Mouse (Mus musculus) kidney, postnatal 0 days (tissue): ENCODE measurements around the gene Tnfrsf12a. TPM values are rescaled to one million over a fixed set of nuclear protein-coding genes. Genes with fewer than 3 reads are reported as not detected.
A peak's percentile ranks its signal among the peaks of the same experiment; 100 is the strongest.

Experiments
- ATAC-seq: fragments of 200-750 bp; cut with Nextera tagmentation; replicated peaks from 2 replicates; pipeline ENCODE4 v1.8.0; 2017; ENCODE audit warnings: low read depth, moderate number of reproducible peaks, moderate TSS enrichment, moderate library complexity; ENCODE audit not compliant: low FRiP score
- DNase-seq: peaks from one replicate; pipeline ENCODE4 v3.0.0-alpha.2; 2016; ENCODE audit warnings: low spot score
- H3K27ac ChIP-seq: fragments of 300-500 bp; sonication (generic); 2 replicates; pipeline ENCODE4 v1.5.1; 2014; ENCODE audit warnings: mild to moderate bottlenecking
- H3K27me3 ChIP-seq: fragments of 300-500 bp; sonication (generic); 2 replicates; pipeline ENCODE4 v1.6.1; 2014; ENCODE audit warnings: low read length, mixed read lengths; ENCODE audit not compliant: insufficient read depth
- H3K36me3 ChIP-seq: fragments of 300-500 bp; sonication (generic); 2 replicates; pipeline ENCODE4 v1.6.1; 2014; ENCODE audit warnings: low read length, mixed read lengths; ENCODE audit not compliant: insufficient read depth
- H3K4me1 ChIP-seq: fragments of 300-500 bp; sonication (generic); replicated peaks from 2 replicates; pipeline ENCODE4 v1.6.1; 2014; ENCODE audit warnings: antibody characterized with exemption, low read length, mixed read lengths; ENCODE audit not compliant: insufficient read depth
- H3K4me2 ChIP-seq: fragments of 300-500 bp; sonication (generic); 2 replicates; pipeline ENCODE4 v1.6.1; 2014; ENCODE audit warnings: mild to moderate bottlenecking, low read length, moderate library complexity, mixed read lengths
- H3K4me3 ChIP-seq: fragments of 300-500 bp; sonication (generic); replicated peaks from 2 replicates; pipeline ENCODE4 v1.5.1; 2014; ENCODE audit warnings: low read depth, low read length
- H3K9ac ChIP-seq: fragments of 300-500 bp; sonication (generic); 2 replicates; pipeline ENCODE4 v1.6.1; 2014; ENCODE audit warnings: low read depth, low read length
- H3K9me3 ChIP-seq: fragments of 300-500 bp; sonication (generic); replicated peaks from 2 replicates; pipeline ENCODE4 v1.6.1; 2016; ENCODE audit warnings: low read length, inconsistent platforms, mixed read lengths
- CTCF ChIP-seq: IDR thresholded peaks from 2 replicates; pipeline ENCODE4 v1.5.1; 2016; ENCODE audit warnings: antibody characterized with exemption, low read depth, mild to moderate bottlenecking, moderate library complexity
- WGBS: fragments of 180-500 bp; shearing (Covaris S2); extraction: QIAGEN DNeasy Blood & Tissue Kit; methylation state at CpG from one replicate; pipeline ENCODE4 v1.1.7; 2014; 5-methylcytosine and 5-hydroxymethylcytosine counted together
- polyA plus RNA-seq: library from polyadenylated mRNA; unstranded; fragments of >200 nt; fragmentation: Nextera tagmentation; extraction: Ambion mirVana; gene quantifications from 2 replicates; pipeline ENCODE4 v1.2.1, GENCODE M21; 2015

Gene Tnfrsf12a
- polyA plus RNA-seq, 1 experiment from 2014 or later, result 47.0 TPM

- Histone ChIP-seq H3K27me3 (peaks cover 10% of the 10 kb centered on the region; the same call in 1 of the 2 replicates), H3K4me1 (peaks cover 10% of the 10 kb centered on the region; the same call in 1 of the 2 replicates), H3K4me3 (peak overlapping the region; percentile 33; the same call in 1 of the 2 replicates)
Measured at GRCm38 (mm10) chr17:23682530-23682929, 5.3 kb upstream of the Tnfrsf12a start.

GRCm38 (mm10) chr17:23682092-23682491 lies 4.8 kb upstream of the Tnfrsf12a start:
- DNase-seq (no peak), ATAC-seq (peak; percentile 60)
- Histone ChIP-seq H3K4me2 (peak overlapping the region; percentile 54), H3K27me3 (peaks cover 10% of the 10 kb centered on the region; the same call in 1 of the 2 replicates), H3K27ac (peak overlapping the region; percentile 84), H3K4me3 (no peak overlapping the region), H3K9ac (no peak overlapping the region), H3K4me1 (peaks cover 10% of the 10 kb centered on the region; the same call in 1 of the 2 replicates), H3K9me3 (no peaks in the 10 kb centered on the region), H3K36me3 (no peaks in the 10 kb centered on the region)
- WGBS, result 25% methylated on average over 4 of the region's 4 CpGs
- TF ChIP-seq CTCF, result no peak

More at GRCm38 (mm10) chr17:23682530-23682929, 5.3 kb upstream of the Tnfrsf12a start:
- H3K36me3 ChIP-seq, result no peaks in the 10 kb centered on the region
- H3K9me3 ChIP-seq, result no peaks in the 10 kb centered on the region
- ATAC-seq (no peak), DNase-seq (no peak)
- 0 out of 2 replicates have a peak overlapping the region, but pooled peaks have one; percentile 35 for H3K9ac ChIP-seq
- WGBS, result 39% methylated on average over 3 of the region's 3 CpGs
- peak overlapping the region; percentile 54 for H3K4me2 ChIP-seq
- peak overlapping the region; percentile 84 for H3K27ac ChIP-seq
- TF ChIP-seq CTCF, result no peak

GRCm38 (mm10) chr17:23681086-23681485 lies 3.8 kb upstream of the Tnfrsf12a start:
- peak overlapping the region; percentile 84 for H3K27ac ChIP-seq
- H3K36me3 ChIP-seq, result no peaks in the 10 kb centered on the region
- TF ChIP-seq CTCF, result no peak
- ATAC-seq (0 out of 2 replicates have a peak, but pooled peaks have one; percentile 12), DNase-seq (no peak)
- H3K4me1 ChIP-seq, result peaks cover 16% of the 10 kb centered on the region; the same call in 1 of the 2 replicates
- WGBS, result 49% methylated on average over 10 of the region's 10 CpGs
- H3K9ac ChIP-seq, result 0 out of 2 replicates have a peak overlapping the region, but pooled peaks have one; percentile 18
- H3K9me3 ChIP-seq, result no peaks in the 10 kb centered on the region
- H3K4me2 ChIP-seq, result peak overlapping the region; percentile 54
- H3K4me3 ChIP-seq, result no peak overlapping the region
- H3K27me3 ChIP-seq, result peaks cover 10% of the 10 kb centered on the region; the same call in 1 of the 2 replicates

- Histone ChIP-seq H3K9ac (no peak overlapping the region), H3K36me3 (no peaks in the 10 kb centered on the region), H3K4me3 (peak overlapping the region; percentile 38; the same call in 1 of the 2 replicates), H3K4me1 (peaks cover 23% of the 10 kb centered on the region), H3K4me2 (peak overlapping the region; percentile 60), H3K27me3 (peaks cover 10% of the 10 kb centered on the region; the same call in 1 of the 2 replicates), H3K9me3 (no peaks in the 10 kb centered on the region), H3K27ac (peak overlapping the region; percentile 60)
- ATAC-seq, result no peak
- 67% methylated on average over 9 of the region's 9 CpGs for WGBS
- no peak for TF ChIP-seq CTCF
- DNase-seq, result no peak
Measured at GRCm38 (mm10) chr17:23680336-23680735, 3.1 kb upstream of the Tnfrsf12a start.

- no peak for TF ChIP-seq CTCF
- 3% methylated on average over 38 of the region's 38 CpGs for WGBS
Measured at GRCm38 (mm10) chr17:23679127-23679835, 2.0 kb upstream of the Tnfrsf12a start, which contains the start of gene Cldn6. TSS of gene Cldn6 (plus strand) at chr17:23679249.

GRCm38 (mm10) chr17:23676473-23677031 lies 716 bp downstream of the Tnfrsf12a start:
- H3K27me3 ChIP-seq, result peaks cover 10% of the 10 kb centered on the region; the same call in 1 of the 2 replicates
- ATAC-seq (0 out of 2 replicates have a peak, but pooled peaks have one; percentile 11), DNase-seq (no peak)
- peaks cover 27% of the 10 kb centered on the region for H3K4me1 ChIP-seq
- H3K4me3 ChIP-seq, result peak overlapping the region; percentile 48
- H3K36me3 ChIP-seq, result no peaks in the 10 kb centered on the region
- TF ChIP-seq CTCF, result no peak
- peak overlapping the region; percentile 47 for H3K9ac ChIP-seq
- H3K27ac ChIP-seq, result peak overlapping the region; percentile 72
- WGBS, result under 1% methylated on average over 37 of the region's 37 CpGs
- peak overlapping the region; percentile 93 for H3K4me2 ChIP-seq
- H3K9me3 ChIP-seq, result no peaks in the 10 kb centered on the region

More at GRCm38 (mm10) chr17:23679127-23679835, 2.0 kb upstream of the Tnfrsf12a start, which contains the start of gene Cldn6:
- Histone ChIP-seq H3K27ac (peak within 1 kb of the TSS; percentile 60), H3K36me3 (no peaks in the 10 kb centered on the region), H3K9me3 (no peaks in the 10 kb centered on the region), H3K9ac (peak within 1 kb of the TSS; percentile 57), H3K4me3 (peak within 1 kb of the TSS; percentile 38), H3K4me1 (peaks cover 33% of the 10 kb centered on the region), H3K27me3 (peaks cover 10% of the 10 kb centered on the region; the same call in 1 of the 2 replicates), H3K4me2 (peak within 1 kb of the TSS; percentile 60)
- no peak for DNase-seq
- no peak for ATAC-seq
